In the genomic region with DNA sequence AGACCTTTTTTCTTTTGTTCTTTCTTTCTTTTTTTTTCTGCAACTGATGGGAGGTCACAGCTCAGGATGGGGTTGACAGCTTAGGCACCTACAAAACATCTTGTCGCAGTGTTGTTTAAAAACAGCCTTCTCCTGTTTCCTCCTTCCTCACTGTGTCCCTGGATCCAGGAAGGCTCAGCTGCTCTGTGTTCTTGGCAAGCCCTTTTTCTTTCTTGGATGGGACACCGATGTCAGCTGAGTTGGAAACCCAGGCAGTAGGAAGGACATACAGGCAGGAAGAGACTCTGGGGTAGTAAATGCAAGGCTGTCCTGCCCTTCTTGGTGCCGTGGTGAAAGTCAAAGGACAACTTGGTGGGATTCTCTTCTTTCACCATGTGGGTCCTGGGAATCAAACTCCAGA, we compare ENCODE assay signal across 8 mouse cellular contexts. TPM values are rescaled to one million over a fixed set of nuclear protein-coding genes. Genes with fewer than 3 reads are reported as not detected.
DNase-seq lines count a peak whose midpoint lies in the region; ATAC-seq and TF ChIP-seq lines count a peak whose summit lies in the region.

No protein-coding gene starts in this region.

- H3K4me1 ChIP-seq in kidney, embryonic 15.5 days, result peaks cover 53% of the 10 kb centered on the region
- H3K4me1 ChIP-seq in hindbrain, embryonic 15.5 days (replicated peaks), result peaks cover 51% of the 10 kb centered on the region
- peaks cover 26% of the 10 kb centered on the region; the same call in 1 of the 2 replicates for H3K4me1 ChIP-seq in midbrain, postnatal 0 days (ENCODE audit: insufficient read depth, low read length)

- DNase-seq in kidney, adult 9 months, result no peak
- peak; percentile 72 for DNase-seq in gastrocnemius, postnatal 25 days
- no peak for DNase-seq in midbrain, postnatal 0 days (ENCODE audit: low spot score)
- no peak for DNase-seq in left cerebral cortex, postnatal 36 days (ENCODE audit: low spot score in 2 of 2)
- DNase-seq in right cerebral cortex, adult 18-20 months, result no peak
- no peak for DNase-seq in ovary, postnatal 10 days (ENCODE audit: low spot score)

- H3K36me3 ChIP-seq in kidney, embryonic 15.5 days, result peaks cover 34% of the 10 kb centered on the region
- H3K36me3 ChIP-seq in hindbrain, embryonic 15.5 days, result peaks cover 20% of the 10 kb centered on the region
- peaks cover 18% of the 10 kb centered on the region for H3K36me3 ChIP-seq in midbrain, postnatal 0 days (ENCODE audit: insufficient read depth, low read length)

- peak overlapping the region; percentile 90 for H3K4me3 ChIP-seq in kidney, embryonic 15.5 days (replicated peaks)
- no peak overlapping the region for H3K4me3 ChIP-seq in hindbrain, embryonic 15.5 days
- H3K4me3 ChIP-seq in midbrain, postnatal 0 days (ENCODE audit: low read depth, low read length), result no peak overlapping the region

- H3K27ac ChIP-seq in kidney, embryonic 15.5 days, result no peak overlapping the region
- H3K27ac ChIP-seq in hindbrain, embryonic 15.5 days (replicated peaks), result 0 out of 2 replicates have a peak overlapping the region, but pooled peaks have one; percentile 95
- no peak overlapping the region for H3K27ac ChIP-seq in midbrain, postnatal 0 days (ENCODE audit: low read depth, low read length)

- 0 out of 2 replicates have a peak overlapping the region, but pooled peaks have one; percentile 26 for H3K9ac ChIP-seq in kidney, embryonic 15.5 days
- peak overlapping the region; percentile 65 for H3K9ac ChIP-seq in hindbrain, embryonic 15.5 days
- H3K9ac ChIP-seq in midbrain, postnatal 0 days (replicated peaks; ENCODE audit: low read length, poor library complexity, severe bottlenecking), result no peak overlapping the region; the same call in 1 of the 2 replicates

- H3K9me3 ChIP-seq in kidney, embryonic 15.5 days (replicated peaks), result no peaks in the 10 kb centered on the region
- no peaks in the 10 kb centered on the region for H3K9me3 ChIP-seq in hindbrain, embryonic 15.5 days
- no peaks in the 10 kb centered on the region for H3K9me3 ChIP-seq in midbrain, postnatal 0 days (ENCODE audit: low read length)

- intact Hi-C loops in left cerebral cortex, postnatal 36 days (cut with DNase I), result loop anchor here (10.0 kb wide), 1 partner anchor 289 kb away; no protein-coding TSS in a partner anchor

- no peak for ATAC-seq in kidney, embryonic 15.5 days (replicated peaks; ENCODE audit: low FRiP score)
- no peak for ATAC-seq in hindbrain, embryonic 15.5 days (ENCODE audit: low FRiP score, low read depth)
- no peak for ATAC-seq in midbrain, postnatal 0 days (ENCODE audit: low FRiP score)

- TF ChIP-seq CTCF in midbrain, postnatal 0 days (IDR thresholded peaks at IDR 0.05), result no peak

- H3K4me2 ChIP-seq in kidney, embryonic 15.5 days, result peak overlapping the region; percentile 77
- peak overlapping the region; percentile 94 for H3K4me2 ChIP-seq in hindbrain, embryonic 15.5 days
- peak overlapping the region; percentile 92 for H3K4me2 ChIP-seq in midbrain, postnatal 0 days (ENCODE audit: low read depth, low read length, poor library complexity, severe bottlenecking)

- WGBS in kidney, embryonic 15.5 days, result 73% methylated on average over 3 of the region's 3 CpGs
- 50% methylated on average over 3 of the region's 3 CpGs for WGBS in hindbrain, embryonic 15.5 days
- 43% methylated on average over 3 of the region's 3 CpGs for WGBS in midbrain, postnatal 0 days

- peaks cover 27% of the 10 kb centered on the region for H3K27me3 ChIP-seq in kidney, embryonic 15.5 days
- no peaks in the 10 kb centered on the region for H3K27me3 ChIP-seq in hindbrain, embryonic 15.5 days
- no peaks in the 10 kb centered on the region for H3K27me3 ChIP-seq in midbrain, postnatal 0 days (ENCODE audit: insufficient read depth, low read length)

RNA-seq across cellular contexts. Expression of gene Pank4, which starts 1.9 kb away (rescaled TPM):
- polyA plus RNA-seq in kidney, embryonic 15.5 days (2015; fragmentation: Nextera tagmentation; extraction: Ambion mirVana), result 45.2 and 46.3 TPM in 2 replicates
- total RNA-seq in gastrocnemius, postnatal 25 days (2021), result 10 to 100 TPM; 31.2 to 34.0 TPM
- polyA plus RNA-seq in hindbrain, embryonic 15.5 days (2015; fragmentation: Nextera tagmentation; extraction: Ambion mirVana), result 35.9 and 37.3 TPM in 2 replicates
- total RNA-seq in midbrain, postnatal 0 days (2014; rRNA removed), result 36.7 and 39.8 TPM in 2 replicates
- 27.3 and 28.8 TPM in 2 replicates for polyA plus RNA-seq in midbrain, postnatal 0 days (2015; fragmentation: Nextera tagmentation; extraction: Ambion mirVana)
- 10 to 100 TPM; 35.2 to 46.6 TPM for total RNA-seq in left cerebral cortex, postnatal 36 days (2021)

RNA-seq across cellular contexts. Expression of gene Hes5, which starts 5.1 kb away (rescaled TPM):
- polyA plus RNA-seq in kidney, embryonic 15.5 days (2015; fragmentation: Nextera tagmentation; extraction: Ambion mirVana), result 19.6 and 20.7 TPM in 2 replicates
- total RNA-seq in gastrocnemius, postnatal 25 days (2021), result not detected
- polyA plus RNA-seq in hindbrain, embryonic 15.5 days (2015; fragmentation: Nextera tagmentation; extraction: Ambion mirVana), result 159 and 196 TPM in 2 replicates
- 111 and 115 TPM in 2 replicates for total RNA-seq in midbrain, postnatal 0 days (2014; rRNA removed)
- 165 and 180 TPM in 2 replicates for polyA plus RNA-seq in midbrain, postnatal 0 days (2015; fragmentation: Nextera tagmentation; extraction: Ambion mirVana)
- total RNA-seq in left cerebral cortex, postnatal 36 days (2021), result 10 to 100 TPM; 36.5 to 38.6 TPM

RNA-seq across cellular contexts. Expression of gene Tnfrsf14, which starts 37.5 kb away (rescaled TPM):
- polyA plus RNA-seq in kidney, embryonic 15.5 days (2015; fragmentation: Nextera tagmentation; extraction: Ambion mirVana), result 1.7 TPM in 2 replicates
- 1 to 10 TPM; 1.8 to 3.0 TPM for total RNA-seq in gastrocnemius, postnatal 25 days (2021)
- polyA plus RNA-seq in hindbrain, embryonic 15.5 days (2015; fragmentation: Nextera tagmentation; extraction: Ambion mirVana), result 0.64 and 0.71 TPM in 2 replicates
- 1.1 and 2.3 TPM in 2 replicates for total RNA-seq in midbrain, postnatal 0 days (2014; rRNA removed)
- polyA plus RNA-seq in midbrain, postnatal 0 days (2015; fragmentation: Nextera tagmentation; extraction: Ambion mirVana), result not detected in 2 replicates
- 1 to 10 TPM; 1.5 to 2.1 TPM for total RNA-seq in left cerebral cortex, postnatal 36 days (2021)

Comparison
In these comparisons a context has a peak if more than half of its experiments do, and no peak if none do; other contexts are left out.
1. RNA of gene Hes5, which starts 5.1 kb away (total RNA-seq): 111 to 115 TPM in midbrain, postnatal 0 days and 36.5 to 38.6 TPM in left cerebral cortex, postnatal 36 days; not detected in gastrocnemius, postnatal 25 days; every median in the first group is over 10 times any median in the second.
2. Peak in every context shown above with its lines, with median percentiles within 50 percentile points of each other: H3K4me2 ChIP-seq.